Mouse (Mus musculus) ES-Bruce4 (cell line): ENCODE measurements around the gene Slc45a2. TPM values are rescaled to one million over a fixed set of nuclear protein-coding genes. Genes with fewer than 3 reads are reported as not detected.

Source experiments
- H3K27ac ChIP-seq: 2 replicates; pipeline ENCODE4 v1.5.1; 2012; ENCODE audit warnings: low read length, inconsistent platforms; ENCODE audit not compliant: insufficient read depth
- H3K27me3 ChIP-seq: 2 replicates; pipeline ENCODE4 v1.6.1; 2012; ENCODE audit warnings: mild to moderate bottlenecking, low read length, inconsistent platforms; ENCODE audit not compliant: control insufficient read depth, poor library complexity, insufficient read depth, severe bottlenecking
- H3K36me3 ChIP-seq: 2 replicates; pipeline ENCODE4 v1.6.1; 2012; ENCODE audit warnings: inconsistent platforms, mild to moderate bottlenecking, low read length, moderate library complexity; ENCODE audit not compliant: control insufficient read depth, poor library complexity, insufficient read depth, severe bottlenecking
- H3K4me1 ChIP-seq: one replicate; pipeline ENCODE4 v1.8.1; 2011; ENCODE audit warnings: low read length; ENCODE audit not compliant: control insufficient read depth, insufficient read depth
- H3K4me3 ChIP-seq: 2 replicates; pipeline ENCODE4 v1.5.1; 2011; ENCODE audit warnings: low read depth, mild to moderate bottlenecking, low read length
- H3K9ac ChIP-seq: 2 replicates; pipeline ENCODE4 v1.6.1; 2012; ENCODE audit warnings: low read depth, mild to moderate bottlenecking, inconsistent platforms; ENCODE audit not compliant: poor library complexity, severe bottlenecking
- H3K9me3 ChIP-seq: replicated peaks from 2 replicates; pipeline ENCODE4 v1.6.1; 2012; ENCODE audit warnings: mild to moderate bottlenecking, low read length, inconsistent platforms; ENCODE audit not compliant: control insufficient read depth, poor library complexity, insufficient read depth, severe bottlenecking
- CTCF ChIP-seq: IDR thresholded peaks from one replicate; pipeline ENCODE4 v1.8.1; 2011; ENCODE audit warnings: low read depth, low read length
- EP300 ChIP-seq: IDR thresholded peaks from 2 replicates; pipeline ENCODE4 v1.6.1; 2011; ENCODE audit warnings: low read depth, low read length; ENCODE audit not compliant: insufficient read depth
- POLR2A ChIP-seq: IDR thresholded peaks from one replicate; pipeline ENCODE4 v1.8.1; 2011; ENCODE audit warnings: low read length; ENCODE audit not compliant: insufficient read depth
- polyA plus RNA-seq: library from polyadenylated mRNA; stranded (reverse); fragments of >200 nt; gene quantifications from 2 replicates; pipeline ENCODE4 v1.2.4, GENCODE M21; 2011; ENCODE audit warnings: low read depth; ENCODE audit not compliant: missing spikeins, insufficient read depth, insufficient read length

Gene Slc45a2
- polyA plus RNA-seq, 1 experiment: not detected

DNA sequence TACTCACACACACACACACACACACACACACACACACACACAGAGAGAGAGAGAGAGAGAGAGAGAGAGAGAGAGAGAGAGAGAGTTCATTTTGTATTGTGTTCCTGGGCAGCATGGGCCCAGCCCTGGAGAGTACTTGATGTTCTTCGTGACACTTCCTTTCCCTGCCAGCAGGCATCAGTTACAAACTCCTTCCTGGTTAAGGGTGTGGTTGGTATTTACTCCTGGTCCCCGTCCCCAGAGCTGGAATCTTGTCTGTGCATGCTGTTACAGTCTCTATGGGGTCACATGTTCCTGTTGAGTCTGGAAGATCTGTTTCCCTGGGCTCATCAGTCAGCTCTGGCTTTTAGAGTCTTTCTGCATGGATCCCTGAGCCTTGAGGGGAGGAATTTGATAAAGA is 10.1 kb upstream of the Slc45a2 start:
- no peaks in the 10 kb centered on the region for H3K27me3 ChIP-seq
- H3K9me3 ChIP-seq: no peaks in the 10 kb centered on the region
- H3K9ac ChIP-seq: no peak overlapping the region
- no peak overlapping the region for H3K4me3 ChIP-seq
- H3K4me1 ChIP-seq: no peaks in the 10 kb centered on the region
- H3K27ac ChIP-seq: no peak overlapping the region
- H3K36me3 ChIP-seq: peaks cover 2% of the 10 kb centered on the region; the same call in 1 of the 2 replicates
- TF ChIP-seq CTCF (no peak), POLR2A (no peak), EP300 (no peak)

DNA sequence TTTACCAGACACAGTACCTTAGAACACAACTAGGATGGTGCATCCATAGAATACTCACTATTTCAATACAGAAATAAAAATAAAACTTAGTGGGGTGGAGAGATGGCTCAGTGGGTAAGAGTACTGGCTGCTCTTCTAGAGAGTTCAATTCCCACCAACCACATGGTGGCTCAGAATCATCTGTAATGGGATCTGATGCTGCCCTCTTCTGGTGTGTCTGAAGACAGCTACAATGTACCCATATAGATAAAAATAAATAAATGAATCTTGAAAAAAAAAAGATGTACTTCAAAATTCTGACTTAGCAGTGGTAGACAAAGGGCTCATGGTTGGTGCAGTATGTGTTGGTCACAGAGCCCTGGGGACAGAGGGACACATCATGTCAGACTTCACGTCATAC is 9.0 kb upstream of the Slc45a2 start:
- TF ChIP-seq EP300 (no peak), POLR2A (no peak), CTCF (no peak)
- peaks cover 2% of the 10 kb centered on the region; the same call in 1 of the 2 replicates for H3K36me3 ChIP-seq
- no peaks in the 10 kb centered on the region for H3K27me3 ChIP-seq
- H3K27ac ChIP-seq: no peak overlapping the region
- H3K9ac ChIP-seq: no peak overlapping the region
- no peaks in the 10 kb centered on the region for H3K4me1 ChIP-seq
- H3K4me3 ChIP-seq: no peak overlapping the region
- H3K9me3 ChIP-seq: no peaks in the 10 kb centered on the region

DNA sequence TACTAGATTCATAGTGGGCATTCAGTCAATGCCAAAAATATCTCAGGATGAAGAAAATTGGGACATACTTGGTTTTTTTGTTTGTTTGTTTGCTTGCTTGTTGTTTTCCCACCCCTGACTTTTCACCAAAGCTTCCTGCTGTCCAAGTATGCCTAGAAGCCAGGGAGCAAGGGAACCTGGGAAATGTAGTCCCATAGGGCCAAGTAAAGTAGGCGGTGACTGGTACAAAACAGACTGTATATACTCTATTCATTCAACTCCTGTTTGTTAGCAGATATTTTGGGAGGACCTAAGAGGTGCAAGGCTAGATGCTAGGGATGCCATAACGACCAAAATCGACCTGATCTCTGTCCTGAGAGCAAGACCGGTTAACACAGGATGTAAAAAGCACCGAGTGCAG is 689 bp upstream of the Slc45a2 start:
- Histone ChIP-seq H3K9ac (no peak overlapping the region), H3K4me1 (no peaks in the 10 kb centered on the region)
- TF ChIP-seq EP300 (no peak), POLR2A (no peak)

DNA sequence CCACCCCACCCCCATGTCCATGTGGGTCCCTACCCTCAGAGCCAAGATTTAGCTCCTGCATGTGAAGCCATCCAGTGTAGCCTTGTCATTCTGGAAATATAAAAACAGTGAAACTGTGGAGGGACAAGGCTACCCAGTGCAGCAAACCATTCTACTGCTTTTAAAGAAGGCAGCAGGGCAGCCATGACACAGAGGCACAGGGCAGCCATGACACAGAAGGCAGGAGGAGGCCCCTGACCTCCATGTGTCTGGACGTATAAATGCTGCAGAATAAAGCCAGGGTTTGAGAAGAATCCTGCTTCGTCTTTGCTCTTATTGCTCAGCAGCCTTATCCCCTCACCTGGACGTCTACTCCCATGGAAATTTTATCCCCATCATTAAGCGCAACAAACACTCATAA is 3.3 kb downstream of the Slc45a2 start:
- TF ChIP-seq POLR2A (no peak), CTCF (no peak)
- no peaks in the 10 kb centered on the region for H3K4me1 ChIP-seq

More for the DNA sequence above, 689 bp upstream of the Slc45a2 start:
- Histone ChIP-seq H3K36me3 (no peaks in the 10 kb centered on the region), H3K27ac (no peak overlapping the region), H3K27me3 (no peaks in the 10 kb centered on the region), H3K9me3 (no peaks in the 10 kb centered on the region), H3K4me3 (no peak overlapping the region)

DNA sequence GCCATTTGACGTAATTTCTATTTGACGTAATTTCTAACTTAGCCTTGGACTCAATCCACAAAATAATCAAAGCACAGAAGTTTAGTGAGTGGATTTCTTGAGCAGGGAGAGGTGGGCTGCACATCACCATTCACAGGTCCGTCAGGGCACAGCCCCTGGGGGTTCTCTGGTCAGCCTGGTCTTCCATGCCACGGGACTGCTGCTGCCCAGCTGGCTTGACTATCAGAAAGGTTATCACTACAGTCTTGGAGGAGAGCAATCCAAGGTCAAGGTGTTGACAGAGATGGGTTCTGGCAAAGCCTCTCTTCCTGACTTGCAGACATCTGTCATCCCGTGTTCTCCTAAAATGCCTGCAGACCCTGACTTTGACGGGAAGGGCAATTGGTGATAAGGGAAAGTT is 4.1 kb downstream of the Slc45a2 start:
- Histone ChIP-seq H3K9ac (no peak overlapping the region), H3K9me3 (no peaks in the 10 kb centered on the region), H3K4me1 (no peaks in the 10 kb centered on the region), H3K4me3 (no peak overlapping the region), H3K27ac (no peak overlapping the region), H3K36me3 (no peaks in the 10 kb centered on the region), H3K27me3 (no peaks in the 10 kb centered on the region; the same call in 1 of the 2 replicates)
- TF ChIP-seq CTCF (no peak), EP300 (no peak), POLR2A (no peak)

More for the DNA sequence above, 3.3 kb downstream of the Slc45a2 start:
- Histone ChIP-seq H3K4me3 (no peak overlapping the region), H3K27ac (no peak overlapping the region), H3K9ac (no peak overlapping the region), H3K9me3 (no peaks in the 10 kb centered on the region), H3K27me3 (no peaks in the 10 kb centered on the region; the same call in 1 of the 2 replicates), H3K36me3 (no peaks in the 10 kb centered on the region)

DNA sequence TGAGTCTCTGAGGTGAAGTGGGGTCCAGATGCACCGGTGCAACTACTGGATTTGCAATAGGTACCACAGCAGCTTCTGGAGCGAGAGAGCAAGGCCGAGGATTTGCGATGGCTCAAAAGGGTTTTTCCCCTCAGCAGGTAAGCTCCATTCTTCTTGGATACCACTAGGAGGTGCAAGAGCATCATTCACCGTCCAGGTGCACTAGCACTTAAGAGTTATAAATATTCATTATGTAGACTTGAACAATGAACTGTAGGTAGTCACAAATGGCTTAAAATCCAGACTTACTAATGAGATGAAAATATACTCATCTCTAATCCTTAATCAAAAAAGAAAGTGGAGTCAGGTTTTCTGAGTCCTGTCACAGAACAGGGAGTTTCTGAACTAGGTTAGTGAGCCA is 8.2 kb downstream of the Slc45a2 start:
- H3K4me1 ChIP-seq: no peaks in the 10 kb centered on the region
- H3K36me3 ChIP-seq: no peaks in the 10 kb centered on the region
- H3K9me3 ChIP-seq: no peaks in the 10 kb centered on the region
- TF ChIP-seq CTCF: peak; percentile 35
- TF ChIP-seq EP300: no peak
- H3K27me3 ChIP-seq: no peaks in the 10 kb centered on the region; the same call in 1 of the 2 replicates
- no peak overlapping the region for H3K4me3 ChIP-seq
- H3K27ac ChIP-seq: no peak overlapping the region
- no peak overlapping the region for H3K9ac ChIP-seq
